Mouse (Mus musculus): Measurements from ENCODE around the gene Kank1. TPM values are rescaled to one million over a fixed set of nuclear protein-coding genes. Genes with fewer than 3 reads are reported as not detected.

The Kank1 gene
- polyA plus RNA-seq, 1 experiment from 2014 or later = 8.2 TPM

DNA sequence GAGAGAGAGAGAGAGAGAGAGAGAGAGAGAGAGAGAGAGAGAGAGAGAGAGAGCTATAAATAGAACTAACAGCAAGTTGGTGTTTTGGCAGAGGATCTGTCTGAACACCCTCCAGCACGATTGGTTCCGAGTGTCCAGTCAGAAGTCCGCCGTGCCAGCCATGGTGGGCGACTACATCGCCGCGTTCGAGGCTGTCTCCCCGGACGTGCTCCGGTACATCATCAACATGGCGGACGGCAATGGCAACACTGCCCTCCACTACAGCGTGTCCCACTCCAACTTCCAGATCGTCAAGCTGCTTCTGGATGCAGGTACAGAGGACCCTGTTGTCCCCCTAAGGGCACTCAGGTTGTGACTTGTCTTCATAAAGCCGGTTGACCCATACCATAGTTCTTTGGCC lies 191.1 kb downstream of the Kank1 start:
- TF ChIP-seq CTCF (IDR thresholded peaks at IDR 0.05; ENCODE audit: low read depth) (no peak), EP300 (IDR thresholded peaks at IDR 0.05; ENCODE audit: low read depth) (no peak)
- DNase-seq (no peak), ATAC-seq (no peak)
- peaks cover 29% of the 10 kb centered on the region for H3K36me3 ChIP-seq (replicated peaks; ENCODE audit: insufficient read depth, low read length)
- WGBS (ENCODE audit: insufficient replicate concordance) = 87% methylated on average over 17 of the region's 17 CpGs
- H3K9ac ChIP-seq (replicated peaks) = no peak overlapping the region
- H3K9me3 ChIP-seq (ENCODE audit: low read length) = no peaks in the 10 kb centered on the region
- H3K27me3 ChIP-seq (ENCODE audit: insufficient read depth, low read length) = no peaks in the 10 kb centered on the region
- no peaks in the 10 kb centered on the region for H3K4me1 ChIP-seq (ENCODE audit: insufficient read depth)
- H3K4me3 ChIP-seq (ENCODE audit: low read depth, low read length) = no peak overlapping the region
- H3K27ac ChIP-seq (ENCODE audit: low read depth) = no peak overlapping the region
- H3K4me2 ChIP-seq (ENCODE audit: low read depth, low read length) = no peak overlapping the region

DNA sequence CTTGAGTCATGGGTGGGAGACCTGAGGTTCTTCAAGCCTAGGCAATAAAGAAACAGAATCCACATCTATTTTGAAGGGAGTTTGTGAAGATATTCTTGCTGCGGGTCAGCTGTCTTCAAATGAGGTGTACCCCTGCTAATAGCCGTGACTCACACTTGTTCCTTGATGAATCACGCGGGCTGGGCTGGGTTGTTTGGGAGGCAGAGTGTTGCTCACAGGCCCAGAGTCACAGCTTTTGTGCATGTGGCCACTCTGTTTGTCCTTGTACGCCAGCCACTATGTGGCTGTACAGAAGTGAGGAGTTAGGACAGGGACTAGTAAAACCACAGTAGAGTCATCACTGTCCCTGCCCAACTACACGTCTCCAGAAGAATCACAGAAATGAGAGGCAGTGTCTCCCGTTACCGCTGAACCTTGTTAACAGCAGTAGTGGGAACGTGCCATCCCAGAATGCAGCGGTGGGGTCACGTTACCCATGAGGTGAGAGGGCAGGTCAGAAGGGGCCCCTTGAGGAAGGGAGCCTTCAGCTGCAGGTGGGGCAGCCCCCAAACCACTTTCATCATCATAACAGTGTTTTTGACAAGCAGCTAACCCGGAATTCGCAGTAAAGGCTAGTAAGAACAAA lies 191.7 kb downstream of the Kank1 start:
- peaks cover 30% of the 10 kb centered on the region for H3K36me3 ChIP-seq (replicated peaks; ENCODE audit: insufficient read depth, low read length)
- 83% methylated on average over 13 of the region's 13 CpGs for WGBS (ENCODE audit: insufficient replicate concordance)

GRCm38 (mm10) chr19:25431431-25431830 lies 194.7 kb downstream of the Kank1 start:
- ATAC-seq (no peak), DNase-seq (no peak)
- H3K4me1 ChIP-seq (ENCODE audit: insufficient read depth) = no peaks in the 10 kb centered on the region
- no peak overlapping the region for H3K4me2 ChIP-seq (ENCODE audit: low read depth, low read length)
- peaks cover 23% of the 10 kb centered on the region for H3K36me3 ChIP-seq (replicated peaks; ENCODE audit: insufficient read depth, low read length)
- H3K9ac ChIP-seq (replicated peaks) = no peak overlapping the region
- H3K27me3 ChIP-seq (ENCODE audit: insufficient read depth, low read length) = no peaks in the 10 kb centered on the region
- TF ChIP-seq CTCF (IDR thresholded peaks at IDR 0.05; ENCODE audit: low read depth) = no peak
- TF ChIP-seq EP300 (IDR thresholded peaks at IDR 0.05; ENCODE audit: low read depth) = no peak
- WGBS (ENCODE audit: insufficient replicate concordance) = 45% methylated on average over 9 of the region's 9 CpGs
- H3K27ac ChIP-seq (ENCODE audit: low read depth) = no peak overlapping the region
- no peaks in the 10 kb centered on the region for H3K9me3 ChIP-seq (ENCODE audit: low read length)
- no peak overlapping the region for H3K4me3 ChIP-seq (ENCODE audit: low read depth, low read length)

More for the DNA sequence above, 191.7 kb downstream of the Kank1 start:
- no peak overlapping the region for H3K9ac ChIP-seq (replicated peaks)
- no peak overlapping the region for H3K27ac ChIP-seq (ENCODE audit: low read depth)
- DNase-seq (no peak), ATAC-seq (no peak)
- H3K27me3 ChIP-seq (ENCODE audit: insufficient read depth, low read length) = no peaks in the 10 kb centered on the region
- TF ChIP-seq CTCF (IDR thresholded peaks at IDR 0.05; ENCODE audit: low read depth) (no peak), EP300 (IDR thresholded peaks at IDR 0.05; ENCODE audit: low read depth) (no peak)
- no peak overlapping the region for H3K4me3 ChIP-seq (ENCODE audit: low read depth, low read length)
- H3K9me3 ChIP-seq (ENCODE audit: low read length) = no peaks in the 10 kb centered on the region
- no peak overlapping the region for H3K4me2 ChIP-seq (ENCODE audit: low read depth, low read length)
- H3K4me1 ChIP-seq (ENCODE audit: insufficient read depth) = no peaks in the 10 kb centered on the region

- DNase-seq (no peak), ATAC-seq (no peak)
- Histone ChIP-seq H3K9ac (replicated peaks) (no peak overlapping the region), H3K4me2 (ENCODE audit: low read depth, low read length) (no peak overlapping the region), H3K9me3 (ENCODE audit: low read length) (no peaks in the 10 kb centered on the region), H3K27me3 (ENCODE audit: insufficient read depth, low read length) (no peaks in the 10 kb centered on the region), H3K27ac (ENCODE audit: low read depth) (no peak overlapping the region), H3K4me3 (ENCODE audit: low read depth, low read length) (no peak overlapping the region), H3K4me1 (ENCODE audit: insufficient read depth) (no peaks in the 10 kb centered on the region), H3K36me3 (replicated peaks; ENCODE audit: insufficient read depth, low read length) (peaks cover 22% of the 10 kb centered on the region)
- TF ChIP-seq CTCF (IDR thresholded peaks at IDR 0.05; ENCODE audit: low read depth) (no peak), EP300 (IDR thresholded peaks at IDR 0.05; ENCODE audit: low read depth) (no peak)
- WGBS (ENCODE audit: insufficient replicate concordance) = 45% methylated on average over 7 of the region's 7 CpGs
Observed at GRCm38 (mm10) chr19:25431909-25432308, 195.1 kb downstream of the Kank1 start.

- Histone ChIP-seq H3K4me3 (ENCODE audit: low read depth, low read length) (no peak overlapping the region), H3K36me3 (replicated peaks; ENCODE audit: insufficient read depth, low read length) (peaks cover 14% of the 10 kb centered on the region), H3K4me2 (ENCODE audit: low read depth, low read length) (no peak overlapping the region), H3K27ac (ENCODE audit: low read depth) (no peak overlapping the region), H3K27me3 (ENCODE audit: insufficient read depth, low read length) (no peaks in the 10 kb centered on the region), H3K9ac (replicated peaks) (no peak overlapping the region), H3K4me1 (ENCODE audit: insufficient read depth) (no peaks in the 10 kb centered on the region), H3K9me3 (ENCODE audit: low read length) (no peaks in the 10 kb centered on the region)
- 70% methylated on average over 7 of the region's 7 CpGs for WGBS (ENCODE audit: insufficient replicate concordance)
- ATAC-seq = no peak
- DNase-seq = no peak
- TF ChIP-seq EP300 (IDR thresholded peaks at IDR 0.05; ENCODE audit: low read depth) (no peak), CTCF (IDR thresholded peaks at IDR 0.05; ENCODE audit: low read depth) (no peak)
Observed at GRCm38 (mm10) chr19:25433169-25433690, 196.5 kb downstream of the Kank1 start.

- no peak for ATAC-seq
- WGBS (ENCODE audit: insufficient replicate concordance) = 82% methylated on average over 7 of the region's 7 CpGs
- TF ChIP-seq EP300 (IDR thresholded peaks at IDR 0.05; ENCODE audit: low read depth) = no peak
- TF ChIP-seq CTCF (IDR thresholded peaks at IDR 0.05; ENCODE audit: low read depth) = no peak
Observed at GRCm38 (mm10) chr19:25434345-25434744, 197.6 kb downstream of the Kank1 start.

More at GRCm38 (mm10) chr19:25434345-25434744, 197.6 kb downstream of the Kank1 start:
- H3K4me3 ChIP-seq (ENCODE audit: low read depth, low read length) = no peak overlapping the region
- no peak overlapping the region for H3K4me2 ChIP-seq (ENCODE audit: low read depth, low read length)
- no peaks in the 10 kb centered on the region for H3K9me3 ChIP-seq (ENCODE audit: low read length)
- H3K27me3 ChIP-seq (ENCODE audit: insufficient read depth, low read length) = no peaks in the 10 kb centered on the region
- H3K4me1 ChIP-seq (ENCODE audit: insufficient read depth) = no peaks in the 10 kb centered on the region
- H3K9ac ChIP-seq (replicated peaks) = no peak overlapping the region
- DNase-seq = no peak
- no peak overlapping the region for H3K27ac ChIP-seq (ENCODE audit: low read depth)
- H3K36me3 ChIP-seq (replicated peaks; ENCODE audit: insufficient read depth, low read length) = peaks cover 12% of the 10 kb centered on the region
